Mouse (Mus musculus): ENCODE results near the gene Emilin2.
"Not testable (repeated sequence)": the region's sequence is repeated elsewhere in the genome, so short reads cannot be mapped to it uniquely, and the experiment has no call there.

Gene Emilin2

GRCm38 (mm10) chr17:71311340-71312171, at the start of gene Emilin2:
Gene Emilin2, minus strand, starts transcription at chr17:71311978.
- peak in 1 of 2 experiments; percentile 76 for DNase-seq (ENCODE audit: inconsistent age in 2 of 2, low spot score in 1 of 2)

GRCm38 (mm10) chr17:71355526-71355925, 43.7 kb upstream of the Emilin2 start:
- DNase-seq (ENCODE audit: inconsistent age in 2 of 2, low spot score in 1 of 2), result no peak

DNA sequence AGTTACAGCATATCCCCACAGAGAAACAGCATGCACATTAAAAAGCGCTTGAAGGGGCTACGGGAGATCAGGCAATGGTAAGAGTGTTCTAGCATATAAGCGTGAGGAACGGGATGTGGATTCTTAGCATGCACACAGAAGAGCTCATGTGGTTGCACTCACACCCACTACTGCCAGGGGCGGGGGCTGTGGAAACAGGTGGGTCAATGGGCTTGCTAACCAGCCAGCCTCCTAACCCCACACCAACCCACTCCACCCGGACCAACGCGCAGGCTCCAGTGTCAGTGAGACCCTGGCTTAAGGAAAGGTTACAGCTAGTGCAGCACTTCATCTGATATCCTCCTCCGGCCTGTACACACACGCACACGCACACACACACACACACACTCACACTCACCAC, 42.4 kb upstream of the Emilin2 start:
- no peak for DNase-seq (ENCODE audit: inconsistent age in 2 of 2, low spot score in 1 of 2)

DNA sequence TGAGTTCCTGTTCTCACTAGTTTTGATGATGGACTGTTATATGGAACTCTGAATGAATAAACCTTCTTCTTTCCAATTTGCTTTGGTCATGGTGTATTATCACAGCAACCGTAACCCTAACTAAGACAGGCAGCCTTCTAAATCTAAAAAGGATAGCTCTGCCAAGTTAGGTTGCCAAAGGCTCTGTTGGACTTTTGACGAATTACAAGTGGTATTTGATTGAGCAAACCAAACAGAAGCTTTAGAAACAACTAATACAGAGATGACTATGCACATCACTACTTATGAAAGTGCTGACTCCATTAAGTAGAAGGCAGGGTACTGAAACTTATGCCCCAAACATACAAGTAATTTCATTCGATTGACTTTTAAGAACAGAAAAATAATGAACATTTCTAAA, 36.4 kb upstream of the Emilin2 start:
- peak in 1 of 2 experiments; percentile 44 for DNase-seq (ENCODE audit: inconsistent age in 2 of 2, low spot score in 1 of 2)

GRCm38 (mm10) chr17:71342006-71342405, 30.2 kb upstream of the Emilin2 start:
- DNase-seq (ENCODE audit: inconsistent age in 2 of 2, low spot score in 1 of 2), result no peak

- no peak for DNase-seq (ENCODE audit: inconsistent age in 2 of 2, low spot score in 1 of 2)
Measured at GRCm38 (mm10) chr17:71338627-71339026, 26.8 kb upstream of the Emilin2 start.

DNA sequence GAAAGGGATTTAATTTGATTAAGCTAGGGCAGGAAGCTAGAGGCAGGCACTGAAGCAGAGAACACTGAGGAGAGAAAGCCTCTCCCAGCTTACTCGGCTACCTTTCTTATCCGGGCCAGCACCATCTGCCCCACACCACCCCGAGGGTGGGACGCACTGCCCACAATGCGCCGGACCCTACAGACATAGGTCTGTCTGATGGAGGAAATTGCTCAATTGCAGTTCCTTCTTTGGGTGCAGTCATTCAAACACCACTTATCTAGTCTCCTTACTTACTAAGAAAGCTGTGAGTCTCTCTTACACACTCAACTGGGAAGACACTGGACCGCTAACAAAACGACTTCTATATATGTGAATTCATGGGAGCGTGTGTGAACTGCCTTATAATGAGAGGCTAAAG, 25.8 kb upstream of the Emilin2 start:
- no peak for DNase-seq (ENCODE audit: inconsistent age in 2 of 2, low spot score in 1 of 2)

- no peak for DNase-seq (ENCODE audit: inconsistent age in 2 of 2, low spot score in 1 of 2)
Measured at GRCm38 (mm10) chr17:71336421-71336820, 24.6 kb upstream of the Emilin2 start.

- DNase-seq (ENCODE audit: inconsistent age in 2 of 2, low spot score in 1 of 2), result no peak
Measured at GRCm38 (mm10) chr17:71332298-71332697, 20.5 kb upstream of the Emilin2 start.

- not testable (repeated sequence) for DNase-seq (ENCODE audit: inconsistent age in 2 of 2, low spot score in 1 of 2)
Measured at GRCm38 (mm10) chr17:71320731-71321130, 9.0 kb upstream of the Emilin2 start.

- DNase-seq (ENCODE audit: inconsistent age in 2 of 2, low spot score in 1 of 2), result no peak
Measured at GRCm38 (mm10) chr17:71319361-71319760, 7.6 kb upstream of the Emilin2 start.

- DNase-seq (ENCODE audit: inconsistent age in 2 of 2, low spot score in 1 of 2), result no peak
Measured at GRCm38 (mm10) chr17:71317571-71317970, 5.8 kb upstream of the Emilin2 start.

DNA sequence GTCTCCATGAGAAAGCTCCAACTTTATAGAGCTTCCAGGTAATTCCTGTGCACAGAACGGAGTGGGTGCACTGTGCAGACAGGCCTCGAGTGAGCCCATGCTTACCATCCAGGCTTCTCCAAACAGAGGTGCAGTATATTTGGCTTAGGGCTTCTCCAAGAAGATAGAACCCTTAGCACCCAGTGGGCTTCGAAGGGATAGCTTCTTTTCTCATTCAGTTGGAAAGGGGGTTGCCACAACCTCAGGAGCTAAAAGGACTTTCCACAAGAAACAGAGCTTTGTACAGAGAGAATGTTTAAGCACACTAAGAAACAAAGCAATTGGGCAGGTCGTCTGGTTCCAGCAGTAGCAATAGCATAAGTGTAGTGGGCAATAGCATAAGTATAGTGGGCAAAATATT, 2.5 kb upstream of the Emilin2 start:
- no peak for DNase-seq (ENCODE audit: inconsistent age in 2 of 2, low spot score in 1 of 2)

DNA sequence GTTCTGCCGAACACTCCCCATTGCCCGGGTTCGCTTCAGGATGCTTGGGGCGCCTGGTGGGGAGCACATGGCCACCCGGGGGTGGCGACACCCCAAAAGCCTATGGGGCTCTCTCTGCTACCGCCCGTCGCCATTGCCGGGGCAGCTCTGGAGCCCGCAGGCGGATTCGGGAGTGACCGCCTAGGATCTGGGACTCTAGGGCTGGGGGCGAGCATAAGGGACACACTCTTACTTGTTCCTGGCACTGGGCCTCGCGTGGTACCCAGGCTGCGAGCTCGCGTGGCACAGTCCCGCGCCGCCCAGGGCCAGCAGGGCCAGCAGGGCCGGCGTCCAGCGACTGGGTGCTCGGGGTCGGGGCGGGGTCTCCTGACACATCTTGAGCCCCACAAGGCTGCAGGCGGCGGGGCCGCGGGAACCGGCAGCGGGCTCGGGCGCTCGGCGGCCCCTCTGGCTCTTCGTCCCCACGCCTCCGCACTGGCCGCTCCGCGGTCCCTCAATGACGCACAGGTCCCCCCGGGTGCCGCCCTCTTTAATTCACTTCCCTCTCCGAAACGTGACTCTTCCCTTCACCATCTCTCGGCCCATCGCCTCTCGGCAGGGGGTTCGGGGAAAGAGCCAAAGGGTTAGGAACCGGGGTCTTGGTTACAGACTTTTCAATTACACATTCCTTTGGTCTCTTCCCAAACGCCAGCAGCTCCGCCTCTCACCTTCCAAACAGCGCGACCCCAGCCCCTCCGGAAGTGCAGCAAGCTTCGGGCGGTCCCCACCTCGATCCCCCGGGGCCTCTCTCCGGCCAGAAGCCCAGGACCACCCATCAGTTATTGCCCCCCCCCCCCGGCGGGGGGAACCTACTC, 1.1 kb downstream of the Emilin2 start:
- peak; percentile 29 to 76 for DNase-seq (ENCODE audit: inconsistent age in 2 of 2, low spot score in 1 of 2)

DNA sequence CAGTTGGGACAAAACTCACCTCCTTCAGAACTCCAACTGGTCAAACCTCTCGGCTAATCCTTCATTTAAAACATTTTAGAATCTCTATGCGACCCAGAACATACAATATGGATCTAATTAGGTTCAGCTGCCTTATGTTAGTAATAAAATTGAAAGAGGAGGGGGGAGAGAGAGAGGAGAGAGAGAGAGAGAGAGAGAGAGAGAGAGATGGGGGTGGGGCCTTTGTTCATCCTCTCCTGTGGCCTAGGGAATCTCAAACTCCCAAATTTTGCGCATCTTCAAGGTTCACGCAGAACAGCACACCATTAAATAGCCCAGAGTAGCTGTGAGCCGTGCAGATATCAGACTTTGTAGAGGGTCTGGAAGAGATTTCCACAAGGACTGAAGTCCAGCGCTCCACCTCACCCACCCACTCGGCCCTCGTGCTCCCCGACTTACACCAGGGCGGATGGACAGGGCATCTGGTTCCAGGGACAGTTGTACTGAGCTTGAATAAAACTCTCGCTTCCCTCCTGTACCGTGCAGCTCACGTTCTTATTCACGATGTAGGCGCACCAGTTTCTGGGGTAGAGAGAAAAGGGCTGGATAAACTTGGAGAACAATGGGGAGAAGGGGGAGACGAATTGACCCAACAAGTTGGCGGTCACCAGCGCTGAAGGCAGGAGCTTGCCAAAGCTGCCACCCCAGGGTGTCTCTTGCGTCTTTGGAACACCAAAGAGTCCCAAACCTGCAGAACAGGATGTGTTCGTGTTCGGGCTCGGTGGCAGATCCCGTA, 1.9 kb downstream of the Emilin2 start:
- peak in 1 of 2 experiments; percentile 58 for DNase-seq (ENCODE audit: inconsistent age in 2 of 2, low spot score in 1 of 2)

GRCm38 (mm10) chr17:71309141-71309540, 2.6 kb downstream of the Emilin2 start:
- no peak for DNase-seq (ENCODE audit: inconsistent age in 2 of 2, low spot score in 1 of 2)

DNA sequence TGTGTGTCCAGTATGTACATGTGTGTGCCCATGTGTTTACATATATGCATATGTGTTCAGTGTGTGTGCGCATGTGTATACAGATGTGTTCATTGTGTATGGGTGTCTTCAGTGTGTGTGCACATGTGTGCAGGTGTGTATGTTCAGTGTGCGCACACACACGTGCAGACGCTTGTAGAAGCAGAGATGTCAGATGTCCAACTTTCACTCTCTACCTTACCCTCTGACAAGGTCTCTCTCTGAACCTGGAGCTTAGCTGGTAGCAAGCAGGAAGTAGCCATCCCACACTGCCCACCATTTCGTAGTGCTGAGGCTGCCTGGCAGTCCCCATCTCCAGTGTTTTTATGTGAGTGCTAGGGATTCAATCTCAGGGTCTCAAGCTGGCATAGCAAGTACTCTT, 3.5 kb downstream of the Emilin2 start:
- DNase-seq (ENCODE audit: inconsistent age in 2 of 2, low spot score in 1 of 2), result no peak

DNA sequence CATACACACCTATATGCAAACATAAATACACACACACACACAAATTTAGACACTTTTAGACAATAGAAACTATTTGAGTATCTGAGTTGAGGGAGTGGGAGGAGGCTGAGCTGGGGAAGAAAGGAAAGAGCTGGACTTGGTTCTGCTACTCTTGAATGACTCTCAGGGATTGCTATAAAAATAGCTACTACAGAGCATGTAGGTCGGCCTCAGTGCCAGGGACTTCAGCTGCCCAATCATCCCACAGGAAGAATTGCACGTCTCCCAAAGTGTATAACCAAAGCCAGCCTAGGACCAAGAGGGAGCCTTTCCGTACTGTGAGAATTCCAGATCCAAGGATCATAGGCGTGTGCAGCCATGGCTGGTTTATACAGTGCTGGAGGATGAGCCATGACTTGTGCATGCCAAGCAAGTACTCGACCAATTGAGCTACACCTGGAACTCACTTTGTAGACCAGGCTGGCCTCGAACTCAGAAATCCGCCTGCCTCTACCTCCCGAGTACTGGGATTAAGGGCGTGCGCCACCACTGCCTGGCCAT, 4.5 kb downstream of the Emilin2 start:
- no peak for DNase-seq (ENCODE audit: inconsistent age in 2 of 2, low spot score in 1 of 2)

DNA sequence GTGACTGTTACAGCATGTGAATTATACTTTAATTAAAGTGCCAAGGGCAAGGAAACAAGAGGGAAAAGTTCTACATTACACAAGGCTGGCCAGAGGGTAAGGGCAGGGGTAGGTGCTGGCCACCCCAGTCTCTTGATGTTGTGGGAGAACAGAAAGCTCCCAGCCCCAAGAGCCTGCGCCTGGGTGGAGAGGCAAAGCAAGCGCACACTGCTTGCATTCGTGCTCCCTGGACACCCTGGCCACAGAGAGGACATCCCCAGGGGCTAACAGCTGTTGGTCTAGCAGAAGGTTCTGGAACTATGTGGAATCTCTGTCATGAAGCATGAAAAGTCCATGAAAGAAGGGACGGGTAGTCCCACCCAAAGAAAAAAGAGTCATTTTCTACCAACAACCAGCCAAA, 5.1 kb downstream of the Emilin2 start:
- no peak for DNase-seq (ENCODE audit: inconsistent age in 2 of 2, low spot score in 1 of 2)

GRCm38 (mm10) chr17:71306091-71306490, 5.7 kb downstream of the Emilin2 start:
- DNase-seq (ENCODE audit: inconsistent age in 2 of 2, low spot score in 1 of 2), result no peak

- no peak for DNase-seq (ENCODE audit: inconsistent age in 2 of 2, low spot score in 1 of 2)
Measured at GRCm38 (mm10) chr17:71303444-71303843, 8.3 kb downstream of the Emilin2 start.
